Mouse (Mus musculus): ENCODE measurements at regions not wholly inside any gene's neighbourhood (a gene's known extent, or its start where the extent isn't known, plus 50 kb on each side); places are given as distances from the start of the nearest gene placed in this dataset.

GRCm38 (mm10) chr6:19214700-19215099 lies 348.6 kb downstream of the Ankrd7 start:
- DNase-seq, result peak; percentile 8
- intact Hi-C loops (cut with DNase I), result no loop called here

GRCm38 (mm10) chr6:19215124-19215523 lies 349.0 kb downstream of the Ankrd7 start:
- intact Hi-C loops (cut with DNase I), result no loop called here
- DNase-seq, result peak; percentile 14

- DNase-seq, result no peak
- intact Hi-C loops (cut with DNase I), result no loop called here
Observed at GRCm38 (mm10) chr6:19264075-19264819, 398.1 kb downstream of the Ankrd7 start.

- DNase-seq, result no peak
- intact Hi-C loops (cut with DNase I), result no loop called here
Observed at GRCm38 (mm10) chr6:19273207-19273606, 407.1 kb downstream of the Ankrd7 start.

- intact Hi-C loops (cut with DNase I), result no loop called here
- DNase-seq, result peak; percentile 68
Observed at GRCm38 (mm10) chr6:19282682-19283333, 416.7 kb downstream of the Ankrd7 start.

- intact Hi-C loops (cut with DNase I), result no loop called here
- no peak for DNase-seq
Observed at GRCm38 (mm10) chr6:19332659-19333058, 466.5 kb downstream of the Ankrd7 start.

- no peak for DNase-seq
- intact Hi-C loops (cut with DNase I), result no loop called here
Observed at GRCm38 (mm10) chr6:19335653-19336052, 469.5 kb downstream of the Ankrd7 start.

GRCm38 (mm10) chr6:19338470-19338869 lies 472.4 kb downstream of the Ankrd7 start:
- no peak for DNase-seq
- intact Hi-C loops (cut with DNase I), result no loop called here

Measured in left cerebral cortex, postnatal 4 days (tissue).